Comparison of ENCODE assay signal across 23 mouse cellular contexts in genomic region chr12:116130936-116131335, GRCm38 (mm10). TPM values are rescaled to one million over a fixed set of nuclear protein-coding genes. Genes with fewer than 3 reads are reported as not detected.
DNase-seq lines count a peak whose midpoint lies in the region; ATAC-seq and TF ChIP-seq lines count a peak whose summit lies in the region.
"Had no signal": no experiment of that assay in that cellular context is flagged by ENCODE, and none has a peak within 500 bp of the region (broad histone marks: within the 10 kb centered on the region; RNA-seq: fewer than 3 reads in every experiment).

No protein-coding gene starts in this region.

- H3K4me2 ChIP-seq in limb, embryonic 11.5 days (ENCODE audit: low read depth, severe bottlenecking) = no peak overlapping the region
- no peak overlapping the region for H3K4me2 ChIP-seq in stomach, embryonic 16.5 days (ENCODE audit: low read depth, low read length)
- H3K4me2 ChIP-seq: embryonic facial prominence, embryonic 12.5 days; embryonic facial prominence, embryonic 15.5 days; heart, embryonic 13.5 days; hindbrain, embryonic 13.5 days had no signal

- 0 out of 2 replicates have a peak, but pooled peaks cover 3% of the 10 kb centered on the region for H3K9me3 ChIP-seq in heart, embryonic 10.5 days
- no peaks in the 10 kb centered on the region for H3K9me3 ChIP-seq in limb, embryonic 11.5 days (ENCODE audit: control insufficient read depth, low read length)
- H3K9me3 ChIP-seq in stomach, embryonic 16.5 days (replicated peaks; ENCODE audit: control insufficient read depth, low read length) = no peaks in the 10 kb centered on the region
- H3K9me3 ChIP-seq: embryonic facial prominence, embryonic 12.5 days; embryonic facial prominence, embryonic 15.5 days; hindbrain, embryonic 13.5 days had no signal

- H3K36me3 ChIP-seq in heart, embryonic 10.5 days = no peaks in the 10 kb centered on the region
- no peaks in the 10 kb centered on the region for H3K36me3 ChIP-seq in limb, embryonic 11.5 days (ENCODE audit: control insufficient read depth, insufficient read depth, low read length)
- H3K36me3 ChIP-seq in stomach, embryonic 16.5 days (ENCODE audit: control insufficient read depth, insufficient read depth, low read length) = no peaks in the 10 kb centered on the region
- H3K36me3 ChIP-seq: embryonic facial prominence, embryonic 12.5 days; embryonic facial prominence, embryonic 15.5 days; heart, embryonic 13.5 days; hindbrain, embryonic 13.5 days had no signal

- DNase-seq in gastrocnemius, adult 2 months = peak; percentile 36
- no peak for DNase-seq in gastrocnemius, adult 8-10 months (ENCODE audit: low spot score in 2 of 2)
- DNase-seq in heart, embryonic 10.5 days (ENCODE audit: low spot score) = peak; percentile 47
- DNase-seq in heart, adult 18-20 months = no peak
- DNase-seq in limb, embryonic 11.5 days (ENCODE audit: low spot score) = peak; percentile 51
- DNase-seq in thymus, adult 18-20 months = no peak
- DNase-seq in adrenal gland, postnatal 14 days = no peak
- DNase-seq: adrenal gland, adult 8-10 months; adrenal gland, postnatal 36 days; cerebellum, adult 2 months; cerebellum, adult 9-11 months; cerebellum, postnatal 25 days; forebrain, postnatal 0 days; gastrocnemius, postnatal 36 days; heart, postnatal 14 days had no signal

- no peak overlapping the region for H3K4me3 ChIP-seq in gastrocnemius, adult 2 months
- H3K4me3 ChIP-seq in heart, embryonic 10.5 days = no peak overlapping the region
- H3K4me3 ChIP-seq in limb, embryonic 11.5 days (ENCODE audit: low read depth, low read length) = no peak overlapping the region
- no peak overlapping the region for H3K4me3 ChIP-seq in stomach, embryonic 16.5 days (replicated peaks; ENCODE audit: low read length)
- H3K4me3 ChIP-seq: embryonic facial prominence, embryonic 12.5 days; embryonic facial prominence, embryonic 15.5 days; heart, embryonic 13.5 days; hindbrain, embryonic 13.5 days had no signal

- ATAC-seq in limb, embryonic 11.5 days (ENCODE audit: insufficient number of reproducible peaks, low FRiP score, low TSS enrichment, low read depth) = peak; percentile 79
- no peak for ATAC-seq in stomach, embryonic 16.5 days (ENCODE audit: insufficient read depth, low FRiP score)
- ATAC-seq: activated CD4-positive, CD25-positive, alpha-beta regulatory T cell, adult 4 months; forebrain, embryonic 14.5 days; forebrain, postnatal 0 days; intestine, postnatal 0 days had no signal

- no peak for TF ChIP-seq CTCF in gastrocnemius, adult 2 months (IDR thresholded peaks at IDR 0.05)

- no peaks in the 10 kb centered on the region for H3K4me1 ChIP-seq in heart, embryonic 10.5 days
- H3K4me1 ChIP-seq in limb, embryonic 11.5 days (ENCODE audit: control insufficient read depth, insufficient read depth, low read length) = no peaks in the 10 kb centered on the region
- no peaks in the 10 kb centered on the region for H3K4me1 ChIP-seq in stomach, embryonic 16.5 days (ENCODE audit: control insufficient read depth, insufficient read depth, low read length)
- H3K4me1 ChIP-seq: embryonic facial prominence, embryonic 12.5 days; embryonic facial prominence, embryonic 15.5 days; heart, embryonic 13.5 days; hindbrain, embryonic 13.5 days had no signal

- H3K9ac ChIP-seq in limb, embryonic 11.5 days (ENCODE audit: low read length) = no peak overlapping the region
- no peak overlapping the region for H3K9ac ChIP-seq in stomach, embryonic 16.5 days (ENCODE audit: low read length)
- H3K9ac ChIP-seq: embryonic facial prominence, embryonic 12.5 days; embryonic facial prominence, embryonic 15.5 days; forebrain, postnatal 0 days; heart, embryonic 13.5 days; hindbrain, embryonic 13.5 days had no signal

- intact Hi-C loops in gastrocnemius, adult 2 months (cut with DNase I) = no loop called here

- peak overlapping the region; percentile 38; the same call in 1 of the 2 replicates for H3K27ac ChIP-seq in gastrocnemius, adult 2 months
- no peak overlapping the region for H3K27ac ChIP-seq in heart, embryonic 10.5 days
- H3K27ac ChIP-seq in limb, embryonic 11.5 days (replicated peaks; ENCODE audit: low read depth, low read length) = no peak overlapping the region
- H3K27ac ChIP-seq in stomach, embryonic 16.5 days (ENCODE audit: low read length) = 0 out of 2 replicates have a peak overlapping the region, but pooled peaks have one; percentile 43
- H3K27ac ChIP-seq: embryonic facial prominence, embryonic 12.5 days; embryonic facial prominence, embryonic 15.5 days; heart, embryonic 13.5 days; hindbrain, embryonic 13.5 days had no signal

- H3K27me3 ChIP-seq in heart, embryonic 10.5 days (ENCODE audit: insufficient read depth, poor library complexity, severe bottlenecking) = no peaks in the 10 kb centered on the region
- H3K27me3 ChIP-seq in limb, embryonic 11.5 days (ENCODE audit: control insufficient read depth, insufficient read depth, low read length) = no peaks in the 10 kb centered on the region
- H3K27me3 ChIP-seq in stomach, embryonic 16.5 days (ENCODE audit: control insufficient read depth, insufficient read depth, low read length) = no peaks in the 10 kb centered on the region
- H3K27me3 ChIP-seq: embryonic facial prominence, embryonic 12.5 days; embryonic facial prominence, embryonic 15.5 days; heart, embryonic 13.5 days; hindbrain, embryonic 13.5 days had no signal

- 84% methylated on average over 7 of the region's 7 CpGs for WGBS in heart, embryonic 10.5 days
- 54% methylated on average over 7 of the region's 7 CpGs for WGBS in limb, embryonic 11.5 days
- WGBS in stomach, embryonic 16.5 days = 78% methylated on average over 7 of the region's 7 CpGs

RNA-seq across cellular contexts. Expression of gene Vipr2, which starts 53.4 kb away (rescaled TPM):
- 1 to 10 TPM; 1.5 to 3.0 TPM for total RNA-seq in gastrocnemius, adult 2 months (2021)
- 1 to 10 TPM in 2 of 4 experiments, under 1 TPM in 2; 0.77 to 1.5 (median 1.0) TPM for total RNA-seq in gastrocnemius, adult 8-10 months (2022)
- polyA plus RNA-seq in heart, embryonic 10.5 days (2016; fragmentation: Nextera tagmentation; extraction: Ambion mirVana) = 0.55 and 1.8 TPM in 2 replicates
- 1 to 10 TPM in 1 of 2 experiments, under 1 TPM in 1; 0.92 to 1.3 TPM for total RNA-seq in heart, adult 18-20 months (2021)
- 2.1 and 2.6 TPM in 2 replicates for polyA plus RNA-seq in limb, embryonic 11.5 days (2014; fragmentation: Nextera tagmentation; extraction: Ambion mirVana)
- 8.9 and 10.3 TPM in 2 replicates for polyA plus RNA-seq in stomach, embryonic 16.5 days (2015; fragmentation: Nextera tagmentation; extraction: Ambion mirVana)
- total RNA-seq in adrenal gland, postnatal 14 days (2021) = 0.96 and 1.4 TPM in 2 replicates

Comparison
In these comparisons a context has a peak if more than half of its experiments do, and no peak if none do; other contexts are left out.
1. DNase-seq: peak in gastrocnemius, adult 2 months (single experiment), heart, embryonic 10.5 days (single experiment) and limb, embryonic 11.5 days (single experiment); none in gastrocnemius, adult 8-10 months (0 of 2), heart, adult 18-20 months (0 of 2), thymus, adult 18-20 months (0 of 2) and adrenal gland, postnatal 14 days (single experiment).
2. H3K27ac ChIP-seq: peak in gastrocnemius, adult 2 months (single experiment) and stomach, embryonic 16.5 days (single experiment); none in heart, embryonic 10.5 days (single experiment) and limb, embryonic 11.5 days (single experiment).